Mouse (Mus musculus) megakaryocyte-erythroid progenitor cell, adult 5-6 weeks (primary cell): ENCODE measurements around the gene Blzf1. TPM values are rescaled to one million over a fixed set of nuclear protein-coding genes. Genes with fewer than 3 reads are reported as not detected.

Experiments used
- ATAC-seq: replicated peaks from 2 replicates; pipeline ENCODE4 v1.8.0; 2016; ENCODE audit warnings: mild to moderate bottlenecking, inconsistent platforms; ENCODE audit not compliant: severe bottlenecking, poor library complexity, low FRiP score, low TSS enrichment
- total RNA-seq, 2 experiments: library from RNA; stranded (forward) in 1 of 2; stranded (reverse) in 1 of 2; fragments of 200-1000, 215-1000 nt in 1 of 2; fragments of >200 nt in 1 of 2; fragmentation: Nextera tagmentation in 1 of 2; gene quantifications; 2 replicates each; pipeline ENCODE4 v1.2.3; 2014 to 2017

Blzf1 gene
- total RNA-seq (2014; fragmentation: Nextera tagmentation): 20.3 and 23.3 TPM in 2 replicates
- 42.8 and 43.0 TPM in 2 replicates for total RNA-seq (2017)

- ATAC-seq: peak; percentile 98
These were observed at the start of gene Blzf1 for GRCm38 (mm10) chr1:164307124-164307751. TSS of gene Blzf1 (minus strand) at chr1:164307489.

GRCm38 (mm10) chr1:164353443-164353842, 46.2 kb upstream of the Blzf1 start:
- no peak for ATAC-seq

- ATAC-seq: 0 out of 2 replicates have a peak, but pooled peaks have one; percentile 44
These were observed 34.9 kb upstream of the Blzf1 start for GRCm38 (mm10) chr1:164342161-164342560.

GRCm38 (mm10) chr1:164335846-164336245, 28.6 kb upstream of the Blzf1 start:
- ATAC-seq: no peak

- ATAC-seq: no peak
These were observed 28.1 kb upstream of the Blzf1 start for GRCm38 (mm10) chr1:164335435-164335834.

GRCm38 (mm10) chr1:164332559-164332958, 25.3 kb upstream of the Blzf1 start:
- ATAC-seq: no peak

- no peak for ATAC-seq
These were observed 20.5 kb upstream of the Blzf1 start for GRCm38 (mm10) chr1:164327764-164328163.

GRCm38 (mm10) chr1:164326600-164327155, 19.4 kb upstream of the Blzf1 start:
- ATAC-seq: no peak

GRCm38 (mm10) chr1:164324878-164325277, 17.6 kb upstream of the Blzf1 start:
- no peak for ATAC-seq

GRCm38 (mm10) chr1:164324221-164324620, 16.9 kb upstream of the Blzf1 start:
- ATAC-seq: no peak

- no peak for ATAC-seq
These were observed 15.8 kb upstream of the Blzf1 start for GRCm38 (mm10) chr1:164322987-164323650.

GRCm38 (mm10) chr1:164321408-164321807, 14.1 kb upstream of the Blzf1 start:
- no peak for ATAC-seq

GRCm38 (mm10) chr1:164320731-164321130, 13.4 kb upstream of the Blzf1 start:
- no peak for ATAC-seq

GRCm38 (mm10) chr1:164319542-164320140, 12.4 kb upstream of the Blzf1 start:
- ATAC-seq: peak; percentile 88

GRCm38 (mm10) chr1:164318474-164318873, 11.2 kb upstream of the Blzf1 start:
- no peak for ATAC-seq

GRCm38 (mm10) chr1:164317261-164317660, 10.0 kb upstream of the Blzf1 start:
- ATAC-seq: no peak

GRCm38 (mm10) chr1:164316697-164317096, 9.4 kb upstream of the Blzf1 start:
- ATAC-seq: peak; percentile 70

- ATAC-seq: peak; percentile 62
These were observed 8.0 kb upstream of the Blzf1 start for GRCm38 (mm10) chr1:164315266-164315665.

GRCm38 (mm10) chr1:164314085-164314484, 6.8 kb upstream of the Blzf1 start:
- no peak for ATAC-seq

GRCm38 (mm10) chr1:164307922-164308321, 633 bp upstream of the Blzf1 start:
- ATAC-seq: peak; percentile 53
